Mouse (Mus musculus) E14TG2a.4 (cell line): Measurements from ENCODE around the gene Usp5.

Experiments
- H3K27me3 ChIP-seq: 2 replicates; pipeline ENCODE4 v1.6.1; 2014; ENCODE audit warnings: low read length, control low read depth; ENCODE audit not compliant: insufficient read depth
- H3K36me3 ChIP-seq: 2 replicates; pipeline ENCODE4 v1.6.1; 2014; ENCODE audit warnings: low read length, control low read depth; ENCODE audit not compliant: insufficient read depth
- H3K4me1 ChIP-seq: replicated peaks from 2 replicates; pipeline ENCODE4 v1.6.1; 2014; ENCODE audit warnings: low read depth, low read length, control low read depth
- H3K4me3 ChIP-seq: replicated peaks from 2 replicates; pipeline ENCODE4 v1.5.1; 2014; ENCODE audit warnings: mild to moderate bottlenecking, low read length
- H3K9me3 ChIP-seq: 2 replicates; pipeline ENCODE4 v1.6.1; 2014; ENCODE audit warnings: low read length, control low read depth
- CTCF ChIP-seq: conservative IDR thresholded peaks from 2 replicates; pipeline ENCODE4 v1.5.1; 2014; ENCODE audit warnings: low read length
- NANOG ChIP-seq: IDR thresholded peaks from 2 replicates; pipeline ENCODE4 v1.6.1; 2014; ENCODE audit warnings: borderline replicate concordance, low read length, mixed read lengths
- POU5F1 ChIP-seq: IDR thresholded peaks from 2 replicates; pipeline ENCODE4 v1.6.1; 2014; ENCODE audit warnings: low read length, borderline replicate concordance

The Usp5 gene

DNA sequence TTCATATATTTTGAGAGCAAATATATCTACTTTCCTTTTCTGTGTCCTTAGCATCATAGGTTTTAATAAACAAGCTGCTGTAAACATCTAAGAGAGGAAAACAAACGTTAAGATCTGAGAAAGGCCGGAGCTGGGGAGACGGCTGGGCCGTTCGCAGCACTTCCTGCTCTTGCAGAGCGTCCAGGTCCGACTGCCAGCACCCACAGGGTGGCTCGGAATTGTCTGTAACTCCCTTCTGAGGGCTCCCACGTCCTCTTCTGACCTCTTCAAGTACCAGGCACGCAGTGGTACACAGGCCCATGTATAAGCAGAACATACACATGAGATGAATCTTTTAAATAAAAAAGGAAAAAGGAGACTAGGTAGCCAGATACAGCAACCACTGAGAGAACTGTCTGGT is 41.6 kb downstream of the Usp5 start:
- Histone ChIP-seq H3K4me3 (no peak overlapping the region), H3K36me3 (no peaks in the 10 kb centered on the region), H3K9me3 (no peaks in the 10 kb centered on the region), H3K4me1 (peaks cover 37% of the 10 kb centered on the region), H3K27me3 (no peaks in the 10 kb centered on the region)
- no peak for TF ChIP-seq NANOG

- TF ChIP-seq CTCF = no peak
- no peak for TF ChIP-seq NANOG
- TF ChIP-seq POU5F1 = no peak
- Histone ChIP-seq H3K9me3 (no peaks in the 10 kb centered on the region), H3K27me3 (no peaks in the 10 kb centered on the region), H3K4me1 (peaks cover 42% of the 10 kb centered on the region), H3K4me3 (no peak overlapping the region), H3K36me3 (no peaks in the 10 kb centered on the region)
Observed at GRCm38 (mm10) chr6:124786756-124787420, 42.4 kb downstream of the Usp5 start.

- Histone ChIP-seq H3K4me3 (peak overlapping the region; percentile 60), H3K4me1 (peaks cover 45% of the 10 kb centered on the region), H3K27me3 (peaks cover 35% of the 10 kb centered on the region), H3K36me3 (no peaks in the 10 kb centered on the region), H3K9me3 (no peaks in the 10 kb centered on the region)
- TF ChIP-seq NANOG (no peak), POU5F1 (no peak), CTCF (no peak)
Observed at GRCm38 (mm10) chr6:124782436-124782835, 46.8 kb downstream of the Usp5 start.

- H3K4me3 ChIP-seq = no peak overlapping the region
- TF ChIP-seq POU5F1 (no peak), NANOG (no peak), CTCF (no peak)
- no peaks in the 10 kb centered on the region for H3K36me3 ChIP-seq
- H3K27me3 ChIP-seq = peaks cover 40% of the 10 kb centered on the region
- no peaks in the 10 kb centered on the region for H3K9me3 ChIP-seq
- peaks cover 37% of the 10 kb centered on the region for H3K4me1 ChIP-seq
Observed at GRCm38 (mm10) chr6:124780917-124781316, 48.4 kb downstream of the Usp5 start.

- H3K36me3 ChIP-seq = no peaks in the 10 kb centered on the region
- TF ChIP-seq NANOG = 0 out of 2 replicates have a peak, but pooled peaks have one; percentile 2
- TF ChIP-seq CTCF = no peak
- no peak for TF ChIP-seq POU5F1
- peaks cover 37% of the 10 kb centered on the region for H3K4me1 ChIP-seq
- peak overlapping the region; percentile 55 for H3K4me3 ChIP-seq
- no peaks in the 10 kb centered on the region for H3K9me3 ChIP-seq
- H3K27me3 ChIP-seq = peaks cover 42% of the 10 kb centered on the region
Observed at GRCm38 (mm10) chr6:124779984-124780416, 49.3 kb downstream of the Usp5 start.

DNA sequence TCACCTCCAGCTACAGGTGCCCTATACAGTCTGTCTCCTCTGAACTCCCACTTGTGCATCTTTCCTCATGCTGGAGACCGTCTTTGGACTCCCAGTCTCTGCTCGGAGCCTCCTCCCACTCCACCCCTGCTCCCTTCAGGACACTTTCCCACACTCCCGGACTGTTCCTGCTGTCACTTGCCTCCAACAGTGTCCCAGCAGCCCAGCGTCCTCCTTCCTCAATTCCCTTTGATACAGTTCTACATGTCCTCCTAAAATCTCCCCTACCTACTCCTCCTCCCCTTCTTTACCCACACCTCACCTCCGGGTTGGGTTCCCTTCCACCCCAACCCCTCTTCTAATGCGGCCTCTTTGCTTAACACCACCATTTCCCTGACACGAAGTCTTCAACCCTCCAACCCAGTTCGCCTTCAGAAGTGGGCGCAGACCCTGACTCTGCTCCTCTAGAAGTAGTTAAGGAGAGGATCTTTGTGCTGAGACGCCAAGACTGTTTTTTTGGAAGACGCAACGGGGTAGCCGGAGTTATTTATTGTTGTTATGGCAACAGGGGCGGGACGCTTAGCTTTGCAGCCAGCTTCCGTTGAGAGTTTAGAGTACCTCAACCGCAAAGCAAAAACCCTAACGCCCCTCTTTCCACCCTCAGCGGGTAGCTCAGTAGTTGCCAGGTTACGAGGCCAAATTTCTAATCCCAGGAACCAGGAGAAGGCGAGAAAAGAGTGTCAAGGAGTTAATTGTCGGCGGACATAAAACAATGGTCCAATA is 49.9 kb downstream of the Usp5 start, which contains the start of gene Lrrc23:
Gene Lrrc23, minus strand, starts transcription at position 506 of the 762 bp plus-strand sequence.
- H3K9me3 ChIP-seq = no peaks in the 10 kb centered on the region
- peaks cover 37% of the 10 kb centered on the region for H3K4me1 ChIP-seq
- TF ChIP-seq NANOG (peak; percentile 4; the same call in 1 of the 2 replicates), CTCF (no peak)
- H3K36me3 ChIP-seq = no peaks in the 10 kb centered on the region
- peak within 1 kb of the TSS; percentile 55 for H3K4me3 ChIP-seq
- H3K27me3 ChIP-seq = peaks cover 42% of the 10 kb centered on the region

DNA sequence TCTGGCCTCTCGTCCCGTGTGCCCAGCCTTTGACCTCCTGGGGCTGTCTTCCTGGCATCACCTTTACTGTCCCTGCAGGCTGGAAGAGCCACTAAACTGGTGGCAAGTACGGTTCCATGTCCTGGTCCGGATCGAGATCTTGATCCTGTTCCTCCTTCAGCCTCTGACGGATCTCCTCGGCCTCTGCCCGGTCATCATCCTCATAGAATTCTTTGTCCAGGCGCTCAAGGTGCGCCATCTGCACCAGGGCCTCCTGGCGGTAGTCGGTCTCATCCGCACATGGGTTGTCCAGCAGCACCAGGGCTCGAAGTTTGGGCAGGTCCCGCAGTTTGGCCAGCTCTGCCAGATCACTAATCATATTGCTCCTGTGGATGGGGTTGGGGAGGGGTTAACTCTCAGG is 58.8 kb downstream of the Usp5 start:
- peaks cover 36% of the 10 kb centered on the region for H3K27me3 ChIP-seq
- no peaks in the 10 kb centered on the region for H3K9me3 ChIP-seq
- peak overlapping the region; percentile 32 for H3K4me3 ChIP-seq
- H3K36me3 ChIP-seq = no peaks in the 10 kb centered on the region
- TF ChIP-seq POU5F1 = no peak
- no peak for TF ChIP-seq CTCF
- no peak for TF ChIP-seq NANOG
- peaks cover 59% of the 10 kb centered on the region for H3K4me1 ChIP-seq

DNA sequence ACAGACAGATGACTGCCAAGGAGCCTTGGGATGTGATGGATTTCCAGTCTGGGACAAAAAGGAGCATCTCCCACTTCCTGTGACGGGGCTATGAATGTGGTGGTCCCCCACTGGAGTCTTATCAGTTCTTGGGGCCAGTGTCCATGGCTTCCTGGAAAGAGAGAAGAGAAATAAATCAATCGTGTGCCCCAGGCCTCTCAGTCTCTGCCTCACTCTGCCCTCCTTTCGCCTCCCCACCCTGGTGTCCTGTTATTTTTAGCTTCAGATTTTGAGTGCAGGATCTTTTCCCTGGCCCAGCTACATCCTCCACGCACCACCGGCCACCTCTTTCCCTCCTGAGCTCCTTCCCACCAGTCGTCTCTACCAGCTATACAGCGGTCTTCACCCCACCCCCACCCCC is 59.3 kb downstream of the Usp5 start:
- Histone ChIP-seq H3K9me3 (no peaks in the 10 kb centered on the region), H3K4me1 (peaks cover 59% of the 10 kb centered on the region), H3K4me3 (peak overlapping the region; percentile 79), H3K36me3 (no peaks in the 10 kb centered on the region), H3K27me3 (peaks cover 36% of the 10 kb centered on the region)
- no peak for TF ChIP-seq POU5F1
- no peak for TF ChIP-seq CTCF
- TF ChIP-seq NANOG = no peak
